Mouse (Mus musculus): ENCODE data around the gene Ly6g6e. TPM values are rescaled to one million over a fixed set of nuclear protein-coding genes. Genes with fewer than 3 reads are reported as not detected.

The Ly6g6e gene
- polyA plus RNA-seq, 1 experiment from 2014 or later, result 0.57 TPM

DNA sequence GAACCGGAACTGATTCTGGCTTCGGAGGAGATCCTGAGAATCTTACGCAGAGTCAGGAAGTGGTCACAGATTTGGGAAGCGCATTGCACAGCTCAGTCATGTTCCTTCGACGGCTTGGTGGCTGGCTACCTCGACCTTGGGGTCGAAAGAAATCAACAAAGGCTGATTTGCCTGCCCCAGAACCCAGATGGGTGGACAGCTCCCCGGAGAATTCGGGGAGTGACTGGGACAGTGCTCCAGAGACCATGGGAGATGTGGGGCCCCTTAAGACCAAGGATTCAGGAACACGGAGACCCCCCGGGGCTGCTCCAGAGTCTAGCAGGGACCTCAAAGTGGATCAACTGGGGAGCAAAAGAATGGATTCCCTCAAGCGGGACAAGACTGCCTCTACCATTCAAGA is 50.3 kb downstream of the Ly6g6e start:
- Histone ChIP-seq H3K4me3 (ENCODE audit: low read depth, low read length) (peak overlapping the region; percentile 65), H3K27ac (ENCODE audit: low read depth, low read length) (no peak overlapping the region), H3K4me1 (replicated peaks; ENCODE audit: control insufficient read depth, insufficient read depth, low read length) (peaks cover 10% of the 10 kb centered on the region; the same call in 1 of the 2 replicates), H3K36me3 (ENCODE audit: control insufficient read depth, insufficient read depth, low read length) (no peaks in the 10 kb centered on the region), H3K9me3 (ENCODE audit: control insufficient read depth, low read length) (no peaks in the 10 kb centered on the region), H3K9ac (ENCODE audit: low read length) (peak overlapping the region; percentile 84), H3K27me3 (ENCODE audit: control insufficient read depth, insufficient read depth, low read length) (no peaks in the 10 kb centered on the region), H3K4me2 (ENCODE audit: low read depth, low read length, severe bottlenecking) (peak overlapping the region; percentile 83)
- WGBS, result 73% methylated on average over 13 of the region's 13 CpGs
- ATAC-seq (replicated peaks; ENCODE audit: low FRiP score), result no peak
- no peak for DNase-seq (ENCODE audit: low spot score)

Other genes with a start within 250 kb of the Ly6g6e start
- gene Stk19, start 240.0 kb upstream of the Ly6g6e start, polyA plus RNA-seq (2014; fragmentation: Nextera tagmentation; extraction: Ambion mirVana), result 26.3 and 28.3 TPM in 2 replicates
- 78.5 and 84.9 TPM in 2 replicates for gene Dxo, start 239.9 kb upstream of the Ly6g6e start, polyA plus RNA-seq (2014; fragmentation: Nextera tagmentation; extraction: Ambion mirVana)
- gene Skiv2l, start 226.7 kb upstream of the Ly6g6e start, polyA plus RNA-seq (2014; fragmentation: Nextera tagmentation; extraction: Ambion mirVana), result 53.1 and 55.1 TPM in 2 replicates
- gene Nelfe, start 226.5 kb upstream of the Ly6g6e start, polyA plus RNA-seq (2014; fragmentation: Nextera tagmentation; extraction: Ambion mirVana), result 143 and 144 TPM in 2 replicates
- gene Cfb, start 214.4 kb upstream of the Ly6g6e start, polyA plus RNA-seq (2014; fragmentation: Nextera tagmentation; extraction: Ambion mirVana), result 2.6 and 3.3 TPM in 2 replicates
- gene Zbtb12, start 197.4 kb upstream of the Ly6g6e start, polyA plus RNA-seq (2014; fragmentation: Nextera tagmentation; extraction: Ambion mirVana), result 2.1 and 2.8 TPM in 2 replicates
- gene Gm20547, start 194.9 kb upstream of the Ly6g6e start, polyA plus RNA-seq (2014; fragmentation: Nextera tagmentation; extraction: Ambion mirVana), result not detected in 2 replicates
- gene C2, start 178.6 kb upstream of the Ly6g6e start, polyA plus RNA-seq (2014; fragmentation: Nextera tagmentation; extraction: Ambion mirVana), result 1.1 and 1.7 TPM in 2 replicates
- 90.4 and 96.8 TPM in 2 replicates for gene Ehmt2, start 178.4 kb upstream of the Ly6g6e start, polyA plus RNA-seq (2014; fragmentation: Nextera tagmentation; extraction: Ambion mirVana)
- not detected in 2 replicates for gene Slc44a4, start 162.4 kb upstream of the Ly6g6e start, polyA plus RNA-seq (2014; fragmentation: Nextera tagmentation; extraction: Ambion mirVana)
- gene Neu1, start 145.6 kb upstream of the Ly6g6e start, polyA plus RNA-seq (2014; fragmentation: Nextera tagmentation; extraction: Ambion mirVana), result 12.8 and 13.4 TPM in 2 replicates
- 0.24 TPM in 1 of 2 replicates, not detected in the other for gene Hspa1b, start 117.7 kb upstream of the Ly6g6e start, polyA plus RNA-seq (2014; fragmentation: Nextera tagmentation; extraction: Ambion mirVana)
- not detected in 2 replicates for gene Gm20481, start 107.0 kb upstream of the Ly6g6e start, polyA plus RNA-seq (2014; fragmentation: Nextera tagmentation; extraction: Ambion mirVana)
- gene Hspa1a, start 104.7 kb upstream of the Ly6g6e start, polyA plus RNA-seq (2014; fragmentation: Nextera tagmentation; extraction: Ambion mirVana), result 1.6 TPM in 2 replicates
- gene Hspa1l, start 104.2 kb upstream of the Ly6g6e start, polyA plus RNA-seq (2014; fragmentation: Nextera tagmentation; extraction: Ambion mirVana), result 1.7 and 1.8 TPM in 2 replicates
- gene Lsm2, start 95.0 kb upstream of the Ly6g6e start, polyA plus RNA-seq (2014; fragmentation: Nextera tagmentation; extraction: Ambion mirVana), result 288 and 292 TPM in 2 replicates
- 169 and 174 TPM in 2 replicates for gene Vars, start 75.9 kb upstream of the Ly6g6e start, polyA plus RNA-seq (2014; fragmentation: Nextera tagmentation; extraction: Ambion mirVana)
- gene Vwa7, start 60.3 kb upstream of the Ly6g6e start, polyA plus RNA-seq (2014; fragmentation: Nextera tagmentation; extraction: Ambion mirVana), result 0.15 and 0.27 TPM in 2 replicates
- 4.0 and 4.1 TPM in 2 replicates for gene Sapcd1, start 48.9 kb upstream of the Ly6g6e start, polyA plus RNA-seq (2014; fragmentation: Nextera tagmentation; extraction: Ambion mirVana)
- 5.8 and 7.9 TPM in 2 replicates for gene Msh5, start 30.2 kb upstream of the Ly6g6e start, polyA plus RNA-seq (2014; fragmentation: Nextera tagmentation; extraction: Ambion mirVana)
- gene Clic1, start 26.9 kb upstream of the Ly6g6e start, polyA plus RNA-seq (2014; fragmentation: Nextera tagmentation; extraction: Ambion mirVana), result 67.7 and 74.5 TPM in 2 replicates
- 489 and 543 TPM in 2 replicates for gene Ddah2, start 17.9 kb upstream of the Ly6g6e start, polyA plus RNA-seq (2014; fragmentation: Nextera tagmentation; extraction: Ambion mirVana)
- 0.20 TPM in 1 of 2 replicates, not detected in the other for gene Ly6g6c, start 11.5 kb upstream of the Ly6g6e start, polyA plus RNA-seq (2014; fragmentation: Nextera tagmentation; extraction: Ambion mirVana)
- 1.3 and 1.6 TPM in 2 replicates for gene Mpig6b, start 10.7 kb upstream of the Ly6g6e start, polyA plus RNA-seq (2014; fragmentation: Nextera tagmentation; extraction: Ambion mirVana)
- 1.7 and 1.8 TPM in 2 replicates for gene Ly6g6d, start 1.2 kb downstream of the Ly6g6e start, polyA plus RNA-seq (2014; fragmentation: Nextera tagmentation; extraction: Ambion mirVana)
- gene Ly6g6f, start 8.7 kb downstream of the Ly6g6e start, polyA plus RNA-seq (2014; fragmentation: Nextera tagmentation; extraction: Ambion mirVana), result 0.72 and 0.88 TPM in 2 replicates
- gene Abhd16a, start 12.4 kb downstream of the Ly6g6e start, polyA plus RNA-seq (2014; fragmentation: Nextera tagmentation; extraction: Ambion mirVana), result 52.6 and 53.8 TPM in 2 replicates
- gene Ly6g5c, start 31.4 kb downstream of the Ly6g6e start, polyA plus RNA-seq (2014; fragmentation: Nextera tagmentation; extraction: Ambion mirVana), result not detected in 2 replicates
- 1.4 and 1.9 TPM in 2 replicates for gene Ly6g5b, start 38.5 kb downstream of the Ly6g6e start, polyA plus RNA-seq (2014; fragmentation: Nextera tagmentation; extraction: Ambion mirVana)
- gene Gpank1, start 44.6 kb downstream of the Ly6g6e start, polyA plus RNA-seq (2014; fragmentation: Nextera tagmentation; extraction: Ambion mirVana), result 29.5 and 33.7 TPM in 2 replicates
- gene Csnk2b, start 45.2 kb downstream of the Ly6g6e start, polyA plus RNA-seq (2014; fragmentation: Nextera tagmentation; extraction: Ambion mirVana), result 296 and 297 TPM in 2 replicates
- 8.6 and 8.7 TPM in 2 replicates for gene D17H6S53E, start 49.5 kb downstream of the Ly6g6e start, polyA plus RNA-seq (2014; fragmentation: Nextera tagmentation; extraction: Ambion mirVana)
- gene Apom, start 55.1 kb downstream of the Ly6g6e start, polyA plus RNA-seq (2014; fragmentation: Nextera tagmentation; extraction: Ambion mirVana), result 0.64 and 0.88 TPM in 2 replicates
- gene Bag6, start 58.3 kb downstream of the Ly6g6e start, polyA plus RNA-seq (2014; fragmentation: Nextera tagmentation; extraction: Ambion mirVana), result 96.6 and 100 TPM in 2 replicates
- 277 and 281 TPM in 2 replicates for gene Prrc2a, start 88.0 kb downstream of the Ly6g6e start, polyA plus RNA-seq (2014; fragmentation: Nextera tagmentation; extraction: Ambion mirVana)
- gene Aif1, start 99.2 kb downstream of the Ly6g6e start, polyA plus RNA-seq (2014; fragmentation: Nextera tagmentation; extraction: Ambion mirVana), result 2.9 and 3.5 TPM in 2 replicates
- 3.8 and 4.7 TPM in 2 replicates for gene Lst1, start 111.5 kb downstream of the Ly6g6e start, polyA plus RNA-seq (2014; fragmentation: Nextera tagmentation; extraction: Ambion mirVana)
- 0.17 and 0.41 TPM in 2 replicates for gene Ltb, start 117.5 kb downstream of the Ly6g6e start, polyA plus RNA-seq (2014; fragmentation: Nextera tagmentation; extraction: Ambion mirVana)
- gene Tnf, start 125.1 kb downstream of the Ly6g6e start, polyA plus RNA-seq (2014; fragmentation: Nextera tagmentation; extraction: Ambion mirVana), result not detected in 2 replicates
- not detected in 2 replicates for gene Lta, start 128.4 kb downstream of the Ly6g6e start, polyA plus RNA-seq (2014; fragmentation: Nextera tagmentation; extraction: Ambion mirVana)
- 0.85 TPM in 1 of 2 replicates, not detected in the other for gene Gm16181, start 143.9 kb downstream of the Ly6g6e start, polyA plus RNA-seq (2014; fragmentation: Nextera tagmentation; extraction: Ambion mirVana)
- gene Atp6v1g2, start 156.8 kb downstream of the Ly6g6e start, polyA plus RNA-seq (2014; fragmentation: Nextera tagmentation; extraction: Ambion mirVana), result 12.1 and 14.2 TPM in 2 replicates
- 4.3 and 5.5 TPM in 2 replicates for gene Nfkbil1, start 158.9 kb downstream of the Ly6g6e start, polyA plus RNA-seq (2014; fragmentation: Nextera tagmentation; extraction: Ambion mirVana)
- 717 and 756 TPM in 2 replicates for gene Ddx39b, start 164.8 kb downstream of the Ly6g6e start, polyA plus RNA-seq (2014; fragmentation: Nextera tagmentation; extraction: Ambion mirVana)
- gene H2-D1, start 185.8 kb downstream of the Ly6g6e start, polyA plus RNA-seq (2014; fragmentation: Nextera tagmentation; extraction: Ambion mirVana), result 45.8 and 51.2 TPM in 2 replicates
- gene H2-Q1, start 243.5 kb downstream of the Ly6g6e start, polyA plus RNA-seq (2014; fragmentation: Nextera tagmentation; extraction: Ambion mirVana), result not detected in 2 replicates